Mouse (Mus musculus): ENCODE data around the gene Nr1d1.

GRCm38 (mm10) chr11:98792081-98792480, 16.9 kb upstream of the Nr1d1 start:
- TF ChIP-seq CTCF (IDR thresholded peaks at IDR 0.05; ENCODE audit: extremely low read depth, insufficient read depth, low read length) (no peak), POLR2A (IDR thresholded peaks at IDR 0.05; ENCODE audit: extremely low read depth, insufficient read depth, low read length) (no peak)
